Mouse (Mus musculus) liver, adult 2 months (tissue): ENCODE measurements at regions not wholly inside any gene's neighbourhood (a gene's known extent, or its start where the extent isn't known, plus 50 kb on each side); places are given as distances from the start of the nearest gene placed in this dataset.

Experiments used
- CTCF ChIP-seq: fragments of 200-500 bp; IDR thresholded peaks from 2 replicates; pipeline ENCODE4 v1.5.1; 2011; ENCODE audit warnings: low read depth, low read length, control low read depth
- POLR2A ChIP-seq: fragments of 200-500 bp; IDR thresholded peaks from 2 replicates; pipeline ENCODE4 v1.6.1; 2011; ENCODE audit warnings: low read length, control low read depth; ENCODE audit not compliant: insufficient read depth; ENCODE audit errors: extremely low read depth

- no peak for TF ChIP-seq CTCF
- TF ChIP-seq POLR2A: no peak
Measured at GRCm38 (mm10) chr3:7943646-7944381, 1323.6 kb upstream of the 1700008P02Rik start.
